Mouse (Mus musculus) E14TG2a.4 (cell line): Measurements from ENCODE around the gene Hp1bp3.

Experiments used
- CTCF ChIP-seq: conservative IDR thresholded peaks from 2 replicates; pipeline ENCODE4 v1.5.1; 2014; ENCODE audit warnings: low read length
- NANOG ChIP-seq: IDR thresholded peaks from 2 replicates; pipeline ENCODE4 v1.6.1; 2014; ENCODE audit warnings: borderline replicate concordance, low read length, mixed read lengths

DNA sequence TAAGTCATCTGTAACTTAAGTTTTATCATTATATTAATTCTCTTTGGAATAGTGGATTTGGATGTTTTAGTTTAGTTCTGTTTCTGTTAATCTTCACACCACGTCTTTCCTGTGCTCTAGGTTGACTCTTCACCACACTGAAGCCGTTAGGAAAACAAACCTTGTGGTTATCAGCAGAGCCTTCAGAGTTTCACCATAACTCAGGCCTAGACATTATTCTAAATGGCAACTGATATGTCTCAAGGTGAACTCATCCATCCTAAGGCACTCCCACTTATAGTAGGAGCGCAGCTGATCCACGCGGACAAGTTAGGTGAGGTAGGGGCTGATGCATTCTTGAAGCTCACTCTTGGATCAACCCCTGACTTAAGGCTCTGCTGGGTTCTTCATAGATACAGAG is 5.3 kb downstream of the Hp1bp3 start:
- TF ChIP-seq CTCF (no peak), NANOG (no peak)
